Comparison of ENCODE assay signal across 33 mouse cellular contexts in genomic region chr11:24116582-24117318, GRCm38 (mm10). TPM values are rescaled to one million over a fixed set of nuclear protein-coding genes. Genes with fewer than 3 reads are reported as not detected.
DNase-seq lines count a peak whose midpoint lies in the region; TF ChIP-seq lines count a peak whose summit lies in the region.
"Had no signal": no experiment of that assay in that cellular context is flagged by ENCODE, and none has a peak within 500 bp of the region (broad histone marks: within the 10 kb centered on the region; RNA-seq: fewer than 3 reads in every experiment).

No protein-coding gene starts in this region.

- intact Hi-C loops in left cerebral cortex, adult 2 months (cut with DNase I) = no loop called here
- intact Hi-C loops in left cerebral cortex, postnatal 36 days (cut with DNase I) = no loop called here

- no peak for TF ChIP-seq POLR2A in testis, adult 2 months (IDR thresholded peaks at IDR 0.05; ENCODE audit: control insufficient read depth, low read depth, low read length)
- TF ChIP-seq POLR2A in small intestine, adult 2 months (IDR thresholded peaks at IDR 0.05; ENCODE audit: low read depth, low read length) = no peak

- peak overlapping the region; percentile 24; the same call in 1 of the 2 replicates for H3K27ac ChIP-seq in left cerebral cortex, adult 2 months
- no peak overlapping the region for H3K27ac ChIP-seq in testis, adult 2 months (ENCODE audit: control insufficient read depth, insufficient read depth, low read depth, low read length)
- H3K27ac ChIP-seq in small intestine, adult 2 months (ENCODE audit: insufficient read depth, low read depth, low read length) = peak overlapping the region; percentile 76
- H3K27ac ChIP-seq: forebrain, embryonic 13.5 days; hindbrain, embryonic 13.5 days; midbrain, embryonic 13.5 days; neural tube, embryonic 13.5 days; stomach, embryonic 15.5 days had no signal

- H3K36me3 ChIP-seq in testis, adult 2 months (ENCODE audit: control insufficient read depth, insufficient read depth, low read length) = no peaks in the 10 kb centered on the region
- no peaks in the 10 kb centered on the region for H3K36me3 ChIP-seq in small intestine, adult 2 months (ENCODE audit: control insufficient read depth, insufficient read depth, low read length)
- H3K36me3 ChIP-seq: stomach, embryonic 15.5 days had no signal

- DNase-seq in left cerebral cortex, adult 2 months (ENCODE audit: extremely low spot score in 1 of 2, low spot score in 2 of 2) = no peak
- DNase-seq in left cerebral cortex, postnatal 36 days (ENCODE audit: low spot score in 2 of 2) = no peak
- DNase-seq in testis, postnatal 10 days (ENCODE audit: low spot score) = no peak
- no peak for DNase-seq in thymus, postnatal 0 days (ENCODE audit: low spot score)
- DNase-seq in kidney, postnatal 36 days = no peak
- DNase-seq: adrenal gland, postnatal 25 days; cerebellum, adult 18-20 months; cerebellum, postnatal 10 days; gastrocnemius, postnatal 10 days; heart, postnatal 4 days; kidney, adult 2 months; kidney, postnatal 4 days; layer of hippocampus, adult 9-11 months; lung, adult 18-20 months; lung, postnatal 4 days; thymus, adult 2 months; thymus, postnatal 4 days had no signal

- 21% methylated on average over 7 of the region's 7 CpGs for WGBS in small intestine, adult 2 months

- TF ChIP-seq CTCF in left cerebral cortex, adult 2 months (IDR thresholded peaks at IDR 0.05) = no peak
- TF ChIP-seq CTCF in testis, adult 2 months (IDR thresholded peaks at IDR 0.05; ENCODE audit: control insufficient read depth, insufficient read depth, insufficient replicate concordance, low read depth, low read length) = no peak
- TF ChIP-seq CTCF in small intestine, adult 2 months (IDR thresholded peaks at IDR 0.05; ENCODE audit: extremely low read depth, insufficient read length, insufficient replicate concordance, low read depth, low read length) = no peak

- H3K4me1 ChIP-seq in testis, adult 2 months (ENCODE audit: control insufficient read depth, insufficient read depth, low read length) = no peaks in the 10 kb centered on the region
- peaks cover 16% of the 10 kb centered on the region; the same call in 1 of the 2 replicates for H3K4me1 ChIP-seq in small intestine, adult 2 months (ENCODE audit: control insufficient read depth, insufficient read depth, insufficient read length, low read length)

- H3K27me3 ChIP-seq in testis, adult 2 months (ENCODE audit: control insufficient read depth, insufficient read depth, low read length) = no peaks in the 10 kb centered on the region
- no peaks in the 10 kb centered on the region for H3K27me3 ChIP-seq in small intestine, adult 2 months (ENCODE audit: control insufficient read depth, insufficient read depth, low read length)
- H3K27me3 ChIP-seq: forebrain, embryonic 13.5 days; hindbrain, embryonic 13.5 days; megakaryocyte, embryonic 14.5 days; midbrain, embryonic 13.5 days; neural tube, embryonic 13.5 days; stomach, embryonic 15.5 days had no signal

- no peak overlapping the region for H3K4me3 ChIP-seq in left cerebral cortex, adult 2 months
- peak overlapping the region; percentile 11; the same call in 1 of the 2 replicates for H3K4me3 ChIP-seq in testis, adult 2 months (ENCODE audit: control insufficient read depth, low read depth, low read length)
- H3K4me3 ChIP-seq in small intestine, adult 2 months (ENCODE audit: low read depth, low read length) = no peak overlapping the region
- H3K4me3 ChIP-seq: forebrain, embryonic 13.5 days; hindbrain, embryonic 13.5 days; megakaryocyte, embryonic 14.5 days; midbrain, embryonic 13.5 days; neural tube, embryonic 13.5 days; stomach, embryonic 15.5 days had no signal

RNA-seq across cellular contexts. Expression of gene Bcl11a, which starts 38.9 kb away (rescaled TPM):
- 100 to 1,000 TPM; 101 to 103 TPM for total RNA-seq in left cerebral cortex, adult 2 months (2021)
- total RNA-seq in left cerebral cortex, postnatal 36 days (2021) = 100 to 1,000 TPM; 100 to 116 TPM
- polyA plus RNA-seq in testis, adult 2 months (2012; rRNA removed) = 6.5 and 6.6 TPM in 2 replicates
- polyA plus RNA-seq in small intestine, adult 2 months (2012; rRNA removed) = 2.0 and 3.7 TPM in 2 replicates
- 7.4 and 8.0 TPM in 2 replicates for polyA plus RNA-seq in thymus, postnatal 0 days (2015; fragmentation: Nextera tagmentation; extraction: Ambion mirVana)

RNA-seq across cellular contexts. Expression of gene A830031A19Rik, which starts 41.9 kb away (rescaled TPM):
- 1 to 10 TPM in 1 of 2 experiments, under 1 TPM in 1; 0.82 to 1.4 TPM for total RNA-seq in left cerebral cortex, adult 2 months (2021)
- total RNA-seq in left cerebral cortex, postnatal 36 days (2021) = 1 to 10 TPM; 1.3 to 1.5 TPM
- polyA plus RNA-seq in testis, adult 2 months (2012; rRNA removed) = not detected in 2 replicates
- not detected in 2 replicates for polyA plus RNA-seq in small intestine, adult 2 months (2012; rRNA removed)
- not detected in 2 replicates for polyA plus RNA-seq in thymus, postnatal 0 days (2015; fragmentation: Nextera tagmentation; extraction: Ambion mirVana)
- total RNA-seq: adrenal gland, adult 18-20 months; adrenal gland, postnatal 25 days; gastrocnemius, postnatal 10 days; heart, postnatal 4 days had no signal
- polyA plus RNA-seq: CD4-positive, CD25-positive, alpha-beta regulatory T cell, adult 4 months; forebrain, embryonic 13.5 days; gonadal fat pad, adult 2 months; heart, embryonic 11.5 days; heart, embryonic 16.5 days; kidney, adult 2 months; kidney, embryonic 16.5 days; limb, embryonic 14.5 days; lung, postnatal 0 days; midbrain, embryonic 13.5 days; neural tube, embryonic 13.5 days; stomach, embryonic 15.5 days; thymus, adult 2 months had no signal
